Mouse (Mus musculus) heart, adult 2 months (tissue): ENCODE data around the gene Prss50.
"Not testable (repeated sequence)": the region's sequence is repeated elsewhere in the genome, so short reads cannot be mapped to it uniquely, and the experiment has no call there.

Source experiments
- CTCF ChIP-seq: fragments of 200-600 bp; IDR thresholded peaks from 2 replicates; pipeline ENCODE4 v1.8.1; 2022; ENCODE audit warnings: antibody characterized with exemption, mild to moderate bottlenecking, moderate library complexity
- POLR2A ChIP-seq: fragments of 200-500 bp; IDR thresholded peaks from 2 replicates; pipeline ENCODE4 v1.6.1; 2011; ENCODE audit warnings: mild to moderate bottlenecking, low read depth, low read length, control low read depth; ENCODE audit not compliant: insufficient read depth

DNA sequence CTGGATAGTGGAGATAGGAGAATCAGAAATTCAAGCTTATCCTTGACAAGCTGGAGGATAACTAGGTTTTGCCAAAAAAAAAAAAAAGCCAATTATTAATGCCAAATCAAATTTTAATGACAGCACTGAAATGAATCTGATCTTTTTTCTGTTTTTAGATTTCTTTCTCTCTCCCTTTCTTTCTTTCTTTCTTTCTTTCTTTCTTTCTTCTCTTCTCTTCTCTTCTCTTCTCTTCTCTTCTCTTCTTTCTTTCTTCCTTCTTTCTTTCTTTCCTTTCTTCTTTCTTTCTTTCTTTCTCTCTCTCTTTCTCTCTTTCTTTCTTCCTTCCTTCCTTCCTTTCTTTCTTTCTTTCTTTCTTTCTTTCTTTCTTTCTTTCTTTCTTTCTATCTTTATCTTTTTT lies 37.2 kb upstream of the Prss50 start:
- not testable (repeated sequence) for TF ChIP-seq CTCF, POLR2A
